Mouse (Mus musculus): Measurements from ENCODE around the gene Clcn2. TPM values are rescaled to one million over a fixed set of nuclear protein-coding genes. Genes with fewer than 3 reads are reported as not detected.

Gene Clcn2
- polyA plus RNA-seq, 1 experiment from 2014 or later = 16.0 TPM

Other genes with a start within 250 kb of the Clcn2 start
- gene Eif2b5, start 218.9 kb downstream of the Clcn2 start, polyA plus RNA-seq (2015; fragmentation: Nextera tagmentation; extraction: Ambion mirVana) = 92.9 and 95.2 TPM in 2 replicates
- gene Dvl3, start 200.8 kb downstream of the Clcn2 start, polyA plus RNA-seq (2015; fragmentation: Nextera tagmentation; extraction: Ambion mirVana) = 26.0 and 31.0 TPM in 2 replicates
- gene Ap2m1, start 182.3 kb downstream of the Clcn2 start, polyA plus RNA-seq (2015; fragmentation: Nextera tagmentation; extraction: Ambion mirVana) = 562 and 584 TPM in 2 replicates
- 65.0 and 70.2 TPM in 2 replicates for gene Abcf3, start 169.2 kb downstream of the Clcn2 start, polyA plus RNA-seq (2015; fragmentation: Nextera tagmentation; extraction: Ambion mirVana)
- gene Vwa5b2, start 128.3 kb downstream of the Clcn2 start, polyA plus RNA-seq (2015; fragmentation: Nextera tagmentation; extraction: Ambion mirVana) = 2.4 and 4.9 TPM in 2 replicates
- gene Eef1akmt4, start 106.2 kb downstream of the Clcn2 start, polyA plus RNA-seq (2015; fragmentation: Nextera tagmentation; extraction: Ambion mirVana) = 29.2 and 31.3 TPM in 2 replicates
- gene Gm49333, start 106.1 kb downstream of the Clcn2 start, polyA plus RNA-seq (2015; fragmentation: Nextera tagmentation; extraction: Ambion mirVana) = not detected in 2 replicates
- 36.3 and 39.4 TPM in 2 replicates for gene Alg3, start 106.0 kb downstream of the Clcn2 start, polyA plus RNA-seq (2015; fragmentation: Nextera tagmentation; extraction: Ambion mirVana)
- gene Camk2n2, start 96.5 kb downstream of the Clcn2 start, polyA plus RNA-seq (2015; fragmentation: Nextera tagmentation; extraction: Ambion mirVana) = 1.7 and 1.9 TPM in 2 replicates
- 7.3 and 8.2 TPM in 2 replicates for gene Ece2, start 87.9 kb downstream of the Clcn2 start, polyA plus RNA-seq (2015; fragmentation: Nextera tagmentation; extraction: Ambion mirVana)
- gene Psmd2, start 66.1 kb downstream of the Clcn2 start, polyA plus RNA-seq (2015; fragmentation: Nextera tagmentation; extraction: Ambion mirVana) = 293 and 297 TPM in 2 replicates
- 177 and 188 TPM in 2 replicates for gene Eif4g1, start 49.4 kb downstream of the Clcn2 start, polyA plus RNA-seq (2015; fragmentation: Nextera tagmentation; extraction: Ambion mirVana)
- gene Fam131a, start 24.5 kb downstream of the Clcn2 start, polyA plus RNA-seq (2015; fragmentation: Nextera tagmentation; extraction: Ambion mirVana) = 14.0 and 15.3 TPM in 2 replicates
- 90.0 and 100 TPM in 2 replicates for gene Polr2h, start 81 bp downstream of the Clcn2 start, polyA plus RNA-seq (2015; fragmentation: Nextera tagmentation; extraction: Ambion mirVana)
- gene Chrd, start 15.4 kb upstream of the Clcn2 start, polyA plus RNA-seq (2015; fragmentation: Nextera tagmentation; extraction: Ambion mirVana) = 8.5 and 10.8 TPM in 2 replicates
- gene Thpo, start 16.8 kb upstream of the Clcn2 start, polyA plus RNA-seq (2015; fragmentation: Nextera tagmentation; extraction: Ambion mirVana) = 1.3 and 1.6 TPM in 2 replicates

Data from embryonic facial prominence, embryonic 15.5 days (tissue).